Mouse (Mus musculus) forebrain, embryonic 11.5 days (tissue): ENCODE measurements around the gene Cep290. TPM values are rescaled to one million over a fixed set of nuclear protein-coding genes. Genes with fewer than 3 reads are reported as not detected.

Experiments used
- ATAC-seq: fragments of 200-750 bp; cut with Nextera tagmentation; replicated peaks from 2 replicates; pipeline ENCODE4 v1.8.0; 2017; ENCODE audit warnings: moderate TSS enrichment; ENCODE audit not compliant: low FRiP score
- DNase-seq: peaks from one replicate; pipeline ENCODE4 v3.0.0-alpha.2; 2017; ENCODE audit warnings: low spot score
- H3K27ac ChIP-seq: fragments of 300-500 bp; sonication (generic); 2 replicates; pipeline ENCODE4 v1.5.1; 2014; ENCODE audit warnings: low read depth, low read length
- H3K27me3 ChIP-seq: fragments of 300-500 bp; sonication (generic); 2 replicates; pipeline ENCODE4 v1.6.1; 2014; ENCODE audit warnings: mild to moderate bottlenecking, low read length, mixed read lengths; ENCODE audit not compliant: control insufficient read depth, insufficient read depth
- H3K36me3 ChIP-seq: fragments of 300-500 bp; sonication (generic); 2 replicates; pipeline ENCODE4 v1.6.1; 2014; ENCODE audit warnings: mild to moderate bottlenecking, low read length, moderate library complexity, mixed read lengths; ENCODE audit not compliant: control insufficient read depth, insufficient read depth
- H3K4me1 ChIP-seq: fragments of 300-500 bp; sonication (generic); replicated peaks from 2 replicates; pipeline ENCODE4 v1.6.1; 2014; ENCODE audit warnings: low read length, mixed read lengths; ENCODE audit not compliant: control insufficient read depth, insufficient read depth
- H3K4me2 ChIP-seq: fragments of 300-500 bp; sonication (generic); 2 replicates; pipeline ENCODE4 v1.6.1; 2014; ENCODE audit warnings: low read depth, mild to moderate bottlenecking, low read length, moderate library complexity, mixed read lengths; ENCODE audit not compliant: severe bottlenecking
- H3K4me3 ChIP-seq: fragments of 300-500 bp; sonication (generic); 2 replicates; pipeline ENCODE4 v1.5.1; 2014; ENCODE audit warnings: low read depth, low read length
- H3K9ac ChIP-seq: fragments of 300-500 bp; sonication (generic); 2 replicates; pipeline ENCODE4 v1.6.1; 2014; ENCODE audit warnings: low read length
- H3K9me3 ChIP-seq: fragments of 300-500 bp; sonication (generic); 2 replicates; pipeline ENCODE4 v1.6.1; 2016; ENCODE audit warnings: low read length, mixed read lengths; ENCODE audit not compliant: control insufficient read depth
- WGBS: fragments of 180-500 bp; shearing (Covaris S2); extraction: QIAGEN DNeasy Blood & Tissue Kit; methylation state at CpG from one replicate; pipeline ENCODE4 v1.1.7; 2014; 5-methylcytosine and 5-hydroxymethylcytosine counted together
- polyA plus RNA-seq: library from polyadenylated mRNA; unstranded; fragments of >200 nt; fragmentation: Nextera tagmentation; extraction: Ambion mirVana; gene quantifications from 2 replicates; pipeline ENCODE4 v1.2.1, GENCODE M21; 2014

Gene Cep290
- polyA plus RNA-seq = 7.2 and 9.0 TPM in 2 replicates

DNA sequence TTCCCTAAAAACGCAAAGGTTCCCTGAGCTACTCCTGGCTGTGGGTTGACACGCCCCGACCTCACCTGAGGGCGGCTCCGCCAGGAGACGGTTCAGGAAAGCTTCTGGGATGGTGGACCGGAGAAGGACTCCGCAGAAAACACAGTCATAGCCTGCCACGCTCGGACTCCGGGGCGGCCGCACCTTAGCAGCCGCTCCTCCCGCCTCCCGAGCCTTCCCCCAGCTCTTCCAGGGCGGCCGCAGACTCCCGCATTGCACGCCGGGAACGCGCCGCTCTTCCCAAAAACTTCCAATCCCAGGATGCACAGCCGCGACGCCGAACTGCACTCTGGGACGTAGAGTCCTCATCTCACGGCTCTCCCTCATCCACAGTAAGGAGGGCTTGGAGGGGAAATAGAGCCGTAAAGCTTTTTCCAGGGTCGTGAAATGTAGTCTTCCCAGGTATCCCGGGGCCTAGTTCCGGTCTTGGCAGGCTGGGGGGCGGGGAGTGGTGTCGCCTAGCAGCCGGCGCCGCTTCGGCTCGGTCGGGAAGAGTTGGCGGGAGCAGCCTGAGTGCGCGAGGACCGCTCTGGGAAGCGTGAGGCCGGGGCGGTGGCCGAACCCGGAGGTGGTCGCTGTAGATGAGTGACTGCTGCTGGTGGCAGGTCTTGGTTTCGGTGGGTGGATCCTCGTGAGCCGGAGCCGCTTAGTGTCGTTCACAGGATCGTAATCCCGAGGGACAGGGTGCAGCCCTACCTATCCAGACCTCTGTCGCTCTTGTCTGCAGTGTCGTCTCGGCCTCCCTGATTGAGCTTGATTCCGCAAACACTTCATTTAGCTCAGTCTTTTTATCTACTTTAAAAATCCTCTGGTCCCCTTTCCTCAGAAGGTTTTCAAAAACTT, at the start of gene Cep290, which contains the start of gene Tmtc3:
Cep290 (plus strand) TSS at position 462 of the 882 bp plus-strand sequence.
Tmtc3 (minus strand) TSS at position 254 of the 882 bp plus-strand sequence.
- WGBS = under 1% methylated on average over 62 of the region's 63 CpGs
- no peaks in the 10 kb centered on the region for H3K9me3 ChIP-seq

DNA sequence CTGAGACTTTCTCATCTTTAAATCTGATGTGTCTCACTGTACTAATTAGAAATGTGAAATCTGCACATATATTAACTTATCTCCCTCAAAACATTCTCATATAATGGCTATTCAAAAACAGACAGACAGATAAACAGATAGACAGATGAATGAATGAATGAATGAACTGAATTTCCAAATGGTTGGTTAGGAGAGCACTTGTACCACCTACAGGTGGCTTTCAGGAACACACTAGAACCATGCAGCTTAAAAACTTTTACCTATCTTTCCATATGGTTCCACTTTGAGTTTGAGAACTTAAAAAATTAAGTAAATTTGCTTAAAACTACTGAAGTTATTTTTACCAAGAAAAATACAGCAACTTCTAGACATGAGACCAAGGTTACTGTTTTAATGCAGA, 38.0 kb upstream of the Cep290 start:
- no peak overlapping the region for H3K9ac ChIP-seq
- DNase-seq = no peak
- no peaks in the 10 kb centered on the region for H3K4me1 ChIP-seq
- H3K4me2 ChIP-seq = no peak overlapping the region
- no peak overlapping the region for H3K27ac ChIP-seq
- no peak for ATAC-seq
- H3K27me3 ChIP-seq = no peaks in the 10 kb centered on the region
- H3K36me3 ChIP-seq = no peaks in the 10 kb centered on the region
- H3K9me3 ChIP-seq = no peaks in the 10 kb centered on the region
- H3K4me3 ChIP-seq = no peak overlapping the region

More for the DNA sequence above, at the start of gene Cep290, which contains the start of gene Tmtc3:
- Histone ChIP-seq H3K4me3 (peak within 1 kb of the TSS; percentile 53), H3K4me2 (peak within 1 kb of the TSS; percentile 60), H3K36me3 (no peaks in the 10 kb centered on the region), H3K27me3 (no peaks in the 10 kb centered on the region), H3K4me1 (no peaks in the 10 kb centered on the region), H3K9ac (peak within 1 kb of the TSS; percentile 54), H3K27ac (no peak within 1 kb of the TSS)
- peak; percentile 98 for ATAC-seq
- peak; percentile 96 for DNase-seq

GRCm38 (mm10) chr10:100460515-100460914, 26.8 kb upstream of the Cep290 start:
- Histone ChIP-seq H3K9ac (no peak overlapping the region), H3K36me3 (no peaks in the 10 kb centered on the region), H3K4me2 (no peak overlapping the region), H3K9me3 (no peaks in the 10 kb centered on the region), H3K4me3 (no peak overlapping the region), H3K4me1 (no peaks in the 10 kb centered on the region), H3K27me3 (no peaks in the 10 kb centered on the region), H3K27ac (no peak overlapping the region)
- no peak for ATAC-seq
- no peak for DNase-seq

- Histone ChIP-seq H3K36me3 (no peaks in the 10 kb centered on the region), H3K4me1 (no peaks in the 10 kb centered on the region), H3K4me2 (no peak overlapping the region), H3K27ac (no peak overlapping the region), H3K9me3 (no peaks in the 10 kb centered on the region), H3K4me3 (no peak overlapping the region), H3K9ac (no peak overlapping the region), H3K27me3 (no peaks in the 10 kb centered on the region)
- ATAC-seq (no peak), DNase-seq (no peak)
- 57% methylated on average over 3 of the region's 3 CpGs for WGBS
Measured at GRCm38 (mm10) chr10:100475040-100475439, 12.3 kb upstream of the Cep290 start.

DNA sequence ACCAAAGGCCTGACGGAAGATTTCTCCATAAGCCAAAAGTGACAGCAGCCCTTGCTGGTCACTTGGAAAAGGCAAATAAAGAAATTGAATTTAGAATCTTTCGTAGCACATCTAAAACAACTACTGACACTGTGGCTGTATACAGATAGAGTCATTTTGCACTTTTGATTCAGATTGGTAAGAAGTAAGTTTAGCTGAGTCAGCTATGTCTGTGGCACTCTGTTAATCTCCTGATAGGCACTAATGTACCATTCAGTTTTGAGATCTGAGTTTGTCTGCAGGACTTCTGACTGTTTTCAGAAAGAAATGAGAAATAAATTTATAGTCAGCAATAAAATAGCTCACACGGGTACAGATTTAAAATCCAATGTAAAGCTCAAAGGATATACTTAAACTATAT, 7.8 kb upstream of the Cep290 start:
- Histone ChIP-seq H3K4me3 (no peak overlapping the region), H3K36me3 (no peaks in the 10 kb centered on the region), H3K4me2 (no peak overlapping the region), H3K9ac (no peak overlapping the region), H3K9me3 (no peaks in the 10 kb centered on the region), H3K27ac (no peak overlapping the region), H3K4me1 (no peaks in the 10 kb centered on the region), H3K27me3 (no peaks in the 10 kb centered on the region)
- DNase-seq = no peak
- 93% methylated on average over 3 of the region's 3 CpGs for WGBS
- ATAC-seq = no peak

DNA sequence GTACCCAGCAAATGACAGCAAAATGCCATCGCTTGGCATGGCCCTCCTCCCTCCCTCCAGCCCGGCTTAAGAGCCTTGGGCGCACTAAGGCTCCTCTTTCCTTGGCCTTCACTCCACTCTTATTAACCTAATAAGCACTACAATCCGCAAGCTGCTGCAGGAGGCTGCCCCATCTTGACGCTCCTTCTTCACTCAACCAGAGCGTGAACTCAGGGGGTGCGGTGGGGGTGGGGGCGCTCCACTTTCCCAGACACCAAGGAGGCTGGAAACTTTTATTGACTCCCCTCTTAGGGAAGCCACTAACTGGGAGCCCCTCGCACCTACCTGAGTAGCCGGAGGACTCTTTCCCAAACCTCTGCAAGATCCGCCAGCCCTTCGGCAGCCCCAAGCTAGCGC, 659 bp upstream of the Cep290 start:
- Histone ChIP-seq H3K27me3 (no peaks in the 10 kb centered on the region), H3K27ac (no peak overlapping the region), H3K4me1 (no peaks in the 10 kb centered on the region), H3K4me2 (peak overlapping the region; percentile 60), H3K9ac (peak overlapping the region; percentile 54), H3K9me3 (no peaks in the 10 kb centered on the region), H3K4me3 (peak overlapping the region; percentile 53), H3K36me3 (no peaks in the 10 kb centered on the region)
- DNase-seq (peak; percentile 64), ATAC-seq (no peak)
- WGBS = 0% methylated on average over 13 of the region's 13 CpGs

DNA sequence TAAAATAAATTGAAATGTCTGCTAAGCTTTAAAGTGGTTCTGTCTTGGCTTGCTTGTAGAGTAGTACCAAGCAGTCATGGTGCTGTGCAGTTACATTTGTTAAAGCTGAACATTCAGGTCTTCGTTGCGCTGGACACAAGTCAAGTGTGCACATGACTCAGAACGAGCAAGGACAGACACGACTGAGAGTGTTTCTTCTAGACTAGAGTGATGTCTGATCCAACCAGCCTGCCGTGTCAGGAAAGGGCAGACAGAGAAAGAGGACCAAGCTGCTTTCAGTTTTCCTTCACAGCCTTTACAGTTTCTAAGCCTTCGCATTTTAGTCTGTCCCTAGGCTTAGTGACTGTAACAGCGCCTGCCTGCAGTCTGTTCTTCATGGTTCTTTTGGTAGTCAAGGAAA, 4.6 kb downstream of the Cep290 start:
- H3K4me1 ChIP-seq = no peaks in the 10 kb centered on the region
- H3K9me3 ChIP-seq = no peaks in the 10 kb centered on the region
- no peak overlapping the region for H3K27ac ChIP-seq
- no peaks in the 10 kb centered on the region for H3K27me3 ChIP-seq
- H3K36me3 ChIP-seq = no peaks in the 10 kb centered on the region
- no peak overlapping the region for H3K9ac ChIP-seq
- 93% methylated on average over 7 of the region's 7 CpGs for WGBS
- H3K4me3 ChIP-seq = no peak overlapping the region
- H3K4me2 ChIP-seq = no peak overlapping the region
- ATAC-seq = no peak
- DNase-seq = no peak

GRCm38 (mm10) chr10:100498309-100498708, 11.0 kb downstream of the Cep290 start:
- WGBS = 85% methylated on average over 3 of the region's 3 CpGs
- ATAC-seq (no peak), DNase-seq (no peak)
- Histone ChIP-seq H3K4me2 (no peak overlapping the region), H3K4me3 (no peak overlapping the region), H3K27ac (no peak overlapping the region), H3K27me3 (no peaks in the 10 kb centered on the region), H3K36me3 (no peaks in the 10 kb centered on the region; the same call in 1 of the 2 replicates), H3K9ac (no peak overlapping the region), H3K9me3 (no peaks in the 10 kb centered on the region), H3K4me1 (no peaks in the 10 kb centered on the region)

DNA sequence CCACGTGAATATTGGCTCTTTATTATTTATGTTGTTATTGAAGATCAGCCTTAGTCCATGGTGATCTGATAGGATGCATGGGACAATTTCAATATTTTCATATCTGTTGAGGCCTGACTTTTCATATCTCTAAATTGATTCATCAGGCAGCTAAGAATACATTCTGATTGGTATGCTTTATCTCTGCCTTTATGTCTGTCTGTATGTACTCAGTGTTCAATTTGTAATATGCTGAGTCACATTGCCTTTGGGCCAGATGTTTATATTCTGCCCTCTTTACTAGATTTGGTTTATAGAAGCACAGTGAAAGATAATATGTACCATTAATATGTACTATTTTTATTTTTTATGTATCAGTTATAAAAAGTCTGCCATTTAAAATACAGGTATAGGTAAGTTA, 20.8 kb downstream of the Cep290 start:
- H3K36me3 ChIP-seq = no peaks in the 10 kb centered on the region
- no peak overlapping the region for H3K4me2 ChIP-seq
- DNase-seq (no peak), ATAC-seq (no peak)
- 85% methylated on average over 1 of the region's 1 CpGs for WGBS
- H3K9ac ChIP-seq = no peak overlapping the region
- H3K27ac ChIP-seq = no peak overlapping the region
- no peaks in the 10 kb centered on the region for H3K4me1 ChIP-seq
- H3K27me3 ChIP-seq = no peaks in the 10 kb centered on the region
- H3K9me3 ChIP-seq = no peaks in the 10 kb centered on the region
- H3K4me3 ChIP-seq = no peak overlapping the region
